Mouse (Mus musculus) heart, embryonic 16.5 days (tissue): ENCODE data around the gene Hoxb9. TPM values are rescaled to one million over a fixed set of nuclear protein-coding genes. Genes with fewer than 3 reads are reported as not detected.

ENCODE experiments used
- ATAC-seq: fragments of 200-750 bp; cut with Nextera tagmentation; replicated peaks from 2 replicates; pipeline ENCODE4 v1.8.0; 2017; ENCODE audit warnings: moderate number of reproducible peaks; ENCODE audit not compliant: insufficient read depth, low FRiP score; ENCODE audit errors: extremely low read depth
- H3K27ac ChIP-seq: fragments of 300-500 bp; sonication (generic); 2 replicates; pipeline ENCODE4 v1.5.1; 2014; ENCODE audit warnings: mild to moderate bottlenecking, low read length, control low read depth, moderate library complexity
- H3K27me3 ChIP-seq: fragments of 300-500 bp; sonication (generic); 2 replicates; pipeline ENCODE4 v1.6.1; 2014; ENCODE audit warnings: low read length, mixed read lengths; ENCODE audit not compliant: control insufficient read depth, insufficient read depth
- H3K36me3 ChIP-seq: fragments of 300-500 bp; sonication (generic); 2 replicates; pipeline ENCODE4 v1.6.1; 2014; ENCODE audit not compliant: control insufficient read depth, insufficient read depth
- H3K4me1 ChIP-seq: fragments of 300-500 bp; sonication (generic); 2 replicates; pipeline ENCODE4 v1.6.1; 2014; ENCODE audit warnings: low read length, mixed read lengths; ENCODE audit not compliant: control insufficient read depth, insufficient read depth
- H3K4me2 ChIP-seq: fragments of 300-500 bp; sonication (generic); 2 replicates; pipeline ENCODE4 v1.6.1; 2014; ENCODE audit warnings: low read depth, mild to moderate bottlenecking, control low read depth, low read length
- H3K4me3 ChIP-seq: fragments of 300-500 bp; sonication (generic); 2 replicates; pipeline ENCODE4 v1.5.1; 2014; ENCODE audit warnings: mild to moderate bottlenecking, control low read depth, low read length
- H3K9ac ChIP-seq: fragments of 300-500 bp; sonication (generic); 2 replicates; pipeline ENCODE4 v1.6.1; 2014; ENCODE audit warnings: low read length, control low read depth
- H3K9me3 ChIP-seq: fragments of 300-500 bp; sonication (generic); replicated peaks from 2 replicates; pipeline ENCODE4 v1.6.1; 2016; ENCODE audit warnings: low read length; ENCODE audit not compliant: control insufficient read depth
- WGBS: fragments of 180-500 bp; shearing (Covaris S2); extraction: QIAGEN DNeasy Blood & Tissue Kit; methylation state at CpG from one replicate; pipeline ENCODE4 v1.1.7; 2014; 5-methylcytosine and 5-hydroxymethylcytosine counted together
- microRNA counts: library from miRNA; unstranded; fragments of <30 nt; microRNA quantifications from one replicate; lab custom pipeline; 2016
- microRNA-seq: library from miRNA; unstranded; fragments of <30 nt; microRNA quantifications from one replicate; pipeline ENCODE4, GENCODE M21; 2017
- polyA plus RNA-seq: library from polyadenylated mRNA; unstranded; fragments of >200 nt; fragmentation: Nextera tagmentation; extraction: Ambion mirVana; gene quantifications from 2 replicates; pipeline ENCODE4 v1.2.1, GENCODE M21; 2015

Gene Hoxb9
- polyA plus RNA-seq, 1 experiment from 2014 or later, result not detected

DNA sequence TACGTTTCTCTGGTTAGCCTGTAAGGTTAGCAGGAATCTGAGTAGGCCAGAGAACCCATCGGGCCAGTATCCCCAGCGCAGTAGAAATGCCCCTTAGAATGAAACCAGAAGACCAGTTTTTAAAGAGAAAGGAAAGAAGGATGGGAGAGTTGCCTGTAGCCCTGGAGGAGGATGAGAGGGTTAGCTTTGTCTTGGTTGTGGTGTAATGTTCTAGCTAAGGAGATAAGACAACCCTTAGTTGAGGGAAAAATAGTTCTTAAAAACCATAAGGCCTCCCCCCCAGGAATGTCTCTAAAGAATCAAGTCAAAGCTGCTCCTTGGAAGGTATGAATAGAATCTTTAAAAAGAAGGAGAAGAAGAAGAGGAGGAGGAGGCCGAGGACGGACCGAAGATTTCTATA is 51.5 kb downstream of the Hoxb9 start:
- H3K4me3 ChIP-seq, result no peak overlapping the region
- H3K27ac ChIP-seq, result no peak overlapping the region
- no peaks in the 10 kb centered on the region for H3K4me1 ChIP-seq
- H3K9me3 ChIP-seq, result no peaks in the 10 kb centered on the region
- ATAC-seq, result no peak
- 31% methylated on average over 6 of the region's 6 CpGs for WGBS
- peaks cover 95% of the 10 kb centered on the region for H3K27me3 ChIP-seq
- H3K9ac ChIP-seq, result no peak overlapping the region
- no peaks in the 10 kb centered on the region for H3K36me3 ChIP-seq
- H3K4me2 ChIP-seq, result no peak overlapping the region

DNA sequence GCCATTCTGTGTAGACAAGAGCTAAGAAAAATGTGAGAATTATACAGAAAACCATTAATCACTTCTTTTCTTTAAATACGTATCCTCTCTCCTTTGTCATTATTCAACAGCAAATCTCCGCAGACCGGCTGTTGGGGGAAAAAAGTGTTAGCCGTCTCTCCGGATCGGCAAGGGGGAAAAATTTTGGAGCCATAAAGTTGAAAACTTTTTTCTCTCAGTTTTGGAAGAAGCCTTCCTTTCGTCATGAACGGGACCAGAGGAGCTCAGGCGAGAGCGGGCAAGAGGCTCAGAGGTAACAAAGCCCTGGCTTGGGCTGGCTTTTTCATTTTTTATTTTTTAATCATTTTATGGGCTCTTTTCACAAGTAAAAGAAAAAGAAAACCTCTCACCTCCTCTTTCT is 51.9 kb downstream of the Hoxb9 start, which contains the start of gene Hoxb3:
TSS of gene Hoxb3 (plus strand) at position 173 of the 400 bp plus-strand sequence.
- Histone ChIP-seq H3K9ac (no peak within 1 kb of the TSS), H3K4me2 (no peak within 1 kb of the TSS), H3K27ac (no peak within 1 kb of the TSS), H3K36me3 (no peaks in the 10 kb centered on the region), H3K4me1 (no peaks in the 10 kb centered on the region), H3K9me3 (no peaks in the 10 kb centered on the region), H3K27me3 (peaks cover 95% of the 10 kb centered on the region), H3K4me3 (no peak within 1 kb of the TSS)
- no peak for ATAC-seq
- WGBS, result 29% methylated on average over 10 of the region's 10 CpGs

DNA sequence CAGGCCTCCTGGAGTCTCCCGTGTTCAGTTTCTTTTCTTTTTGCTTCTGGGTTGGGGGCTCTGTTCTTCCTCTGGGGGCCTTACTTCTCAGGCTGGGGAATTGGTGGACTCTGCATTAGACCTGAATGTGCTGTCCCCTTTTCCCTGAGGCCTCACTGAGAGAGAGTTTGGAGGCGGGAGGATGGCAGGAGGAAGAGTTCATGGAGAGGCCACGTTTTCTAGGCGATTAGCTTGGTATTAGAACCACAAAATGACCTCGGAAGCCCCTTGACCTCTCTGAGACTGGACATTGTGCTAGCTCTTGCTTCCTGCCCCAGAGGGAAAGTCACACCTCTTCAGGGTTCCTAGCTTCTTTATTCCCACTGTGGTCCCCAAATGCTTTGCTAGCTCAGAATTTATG is 52.9 kb downstream of the Hoxb9 start:
- Histone ChIP-seq H3K27ac (no peak overlapping the region), H3K4me1 (no peaks in the 10 kb centered on the region), H3K36me3 (no peaks in the 10 kb centered on the region), H3K4me2 (no peak overlapping the region), H3K9me3 (no peaks in the 10 kb centered on the region), H3K4me3 (no peak overlapping the region), H3K9ac (no peak overlapping the region), H3K27me3 (peaks cover 94% of the 10 kb centered on the region)
- ATAC-seq, result no peak
- 11% methylated on average over 5 of the region's 5 CpGs for WGBS

DNA sequence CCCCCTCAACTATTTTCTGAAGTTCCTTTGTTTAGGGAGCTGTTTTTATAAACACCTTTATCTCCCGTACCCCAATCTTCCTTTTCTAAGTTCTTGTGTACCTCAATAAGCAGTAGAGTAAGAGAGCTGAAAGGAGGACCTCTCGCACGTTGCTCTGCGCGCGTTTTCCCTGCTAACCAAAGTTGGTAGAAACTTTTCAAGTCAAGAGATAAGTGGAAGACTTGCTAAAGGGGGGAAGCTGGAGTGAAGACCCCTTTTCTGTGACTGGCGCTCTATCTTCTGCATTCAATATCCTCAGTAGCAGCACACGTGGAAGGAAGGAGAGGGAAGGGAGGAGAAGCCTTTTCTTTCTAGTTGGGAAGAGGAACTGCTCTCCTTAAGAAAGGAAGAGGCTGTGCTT is 53.7 kb downstream of the Hoxb9 start:
- H3K4me1 ChIP-seq, result no peaks in the 10 kb centered on the region
- no peaks in the 10 kb centered on the region for H3K36me3 ChIP-seq
- H3K4me3 ChIP-seq, result no peak overlapping the region
- H3K27me3 ChIP-seq, result peaks cover 95% of the 10 kb centered on the region
- WGBS, result 20% methylated on average over 8 of the region's 8 CpGs
- H3K4me2 ChIP-seq, result peak overlapping the region; percentile 6; the same call in 1 of the 2 replicates
- no peaks in the 10 kb centered on the region for H3K9me3 ChIP-seq
- H3K27ac ChIP-seq, result no peak overlapping the region
- no peak for ATAC-seq
- no peak overlapping the region for H3K9ac ChIP-seq

DNA sequence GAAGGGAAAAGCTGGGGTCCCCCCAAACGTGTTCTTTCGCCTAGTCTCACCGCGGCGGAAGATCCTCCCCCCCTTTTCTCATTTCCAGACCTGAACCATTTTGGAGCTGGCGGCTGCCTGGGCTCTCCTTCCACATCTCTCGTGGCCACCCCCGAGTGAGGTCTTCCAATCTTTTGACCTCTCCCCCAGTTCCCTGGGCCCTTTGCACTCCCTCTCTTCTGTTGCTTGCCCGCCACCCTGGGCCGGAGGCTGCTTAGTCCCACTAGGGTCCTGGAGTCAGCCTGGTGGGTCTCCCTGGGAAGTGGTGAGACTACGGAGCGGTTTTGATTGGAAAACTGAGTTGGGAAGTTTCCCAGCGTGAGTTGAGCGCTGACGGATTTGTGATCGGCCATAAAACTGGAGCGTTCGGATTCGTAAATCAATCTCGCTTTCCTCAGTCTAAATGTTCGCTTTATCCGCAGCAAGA is 54.5 kb downstream of the Hoxb9 start:
- H3K9ac ChIP-seq, result no peak overlapping the region
- peaks cover 97% of the 10 kb centered on the region for H3K27me3 ChIP-seq
- no peak overlapping the region for H3K4me3 ChIP-seq
- ATAC-seq, result no peak
- no peaks in the 10 kb centered on the region for H3K9me3 ChIP-seq
- H3K27ac ChIP-seq, result no peak overlapping the region
- no peak overlapping the region for H3K4me2 ChIP-seq
- 9% methylated on average over 22 of the region's 22 CpGs for WGBS
- H3K36me3 ChIP-seq, result no peaks in the 10 kb centered on the region
- H3K4me1 ChIP-seq, result no peaks in the 10 kb centered on the region

MicroRNAs within 50 kb of the gene (microRNA counts, 519-probe panel; counts per million panel counts)
- 2,586 counts per million, percentile 64 among the panel's probes with 10 or more counts for microRNA mmu-miR-10a (lab: Ali Mortazavi, UCI)
- 1,113 counts per million, percentile 5 among the panel's probes with 10 or more counts for microRNA mmu-miR-196a (lab: Ali Mortazavi, UCI)

Small RNA genes within 50 kb of the gene (microRNA-seq; reads per million reads assigned to microRNA genes)
- gene Mir10a, result 4,802 reads per million, percentile 92 among the genes with 10 or more reads in this experiment
- not detected for gene Mir196a-1

Other genes starting within 250 kb of the Hoxb9 start
- not detected in 2 replicates for gene Gip, start 246.9 kb upstream of the Hoxb9 start, polyA plus RNA-seq
- gene Snf8, start 236.6 kb upstream of the Hoxb9 start, polyA plus RNA-seq, result 69.3 and 72.0 TPM in 2 replicates
- gene Ube2z, start 206.1 kb upstream of the Hoxb9 start, polyA plus RNA-seq, result 29.1 and 31.4 TPM in 2 replicates
- gene Atp5g1, start 195.8 kb upstream of the Hoxb9 start, polyA plus RNA-seq, result 2,218 and 2,299 TPM in 2 replicates
- 0.11 TPM in 1 of 2 replicates, not detected in the other for gene Calcoco2, start 159.5 kb upstream of the Hoxb9 start, polyA plus RNA-seq
- gene Ttll6, start 137.7 kb upstream of the Hoxb9 start, polyA plus RNA-seq, result 0.13 and 0.24 TPM in 2 replicates
- gene Hoxb13, start 77.1 kb upstream of the Hoxb9 start, polyA plus RNA-seq, result 0.08 TPM in 1 of 2 replicates, not detected in the other
- gene Hoxb8, start 10.4 kb downstream of the Hoxb9 start, polyA plus RNA-seq, result not detected in 2 replicates
- 0.31 and 0.43 TPM in 2 replicates for gene Hoxb7, start 15.2 kb downstream of the Hoxb9 start, polyA plus RNA-seq
- gene Hoxb6, start 21.0 kb downstream of the Hoxb9 start, polyA plus RNA-seq, result 0.51 TPM in 1 of 2 replicates, not detected in the other
- gene Hoxb5, start 31.9 kb downstream of the Hoxb9 start, polyA plus RNA-seq, result 0.76 and 2.8 TPM in 2 replicates
- 0.28 and 0.32 TPM in 2 replicates for gene Hoxb4, start 46.8 kb downstream of the Hoxb9 start, polyA plus RNA-seq
- gene Hoxb3, start 51.9 kb downstream of the Hoxb9 start, polyA plus RNA-seq, result 0.24 and 0.79 TPM in 2 replicates
- gene Hoxb2, start 79.1 kb downstream of the Hoxb9 start, polyA plus RNA-seq, result 2.5 and 3.1 TPM in 2 replicates
- 0.07 TPM in 1 of 2 replicates, not detected in the other for gene Hoxb1, start 94.3 kb downstream of the Hoxb9 start, polyA plus RNA-seq
- gene Skap1, start 193.1 kb downstream of the Hoxb9 start, polyA plus RNA-seq, result 9.3 and 27.8 TPM in 2 replicates